Mouse (Mus musculus): ENCODE measurements around the gene Schip1.

Schip1 gene

DNA sequence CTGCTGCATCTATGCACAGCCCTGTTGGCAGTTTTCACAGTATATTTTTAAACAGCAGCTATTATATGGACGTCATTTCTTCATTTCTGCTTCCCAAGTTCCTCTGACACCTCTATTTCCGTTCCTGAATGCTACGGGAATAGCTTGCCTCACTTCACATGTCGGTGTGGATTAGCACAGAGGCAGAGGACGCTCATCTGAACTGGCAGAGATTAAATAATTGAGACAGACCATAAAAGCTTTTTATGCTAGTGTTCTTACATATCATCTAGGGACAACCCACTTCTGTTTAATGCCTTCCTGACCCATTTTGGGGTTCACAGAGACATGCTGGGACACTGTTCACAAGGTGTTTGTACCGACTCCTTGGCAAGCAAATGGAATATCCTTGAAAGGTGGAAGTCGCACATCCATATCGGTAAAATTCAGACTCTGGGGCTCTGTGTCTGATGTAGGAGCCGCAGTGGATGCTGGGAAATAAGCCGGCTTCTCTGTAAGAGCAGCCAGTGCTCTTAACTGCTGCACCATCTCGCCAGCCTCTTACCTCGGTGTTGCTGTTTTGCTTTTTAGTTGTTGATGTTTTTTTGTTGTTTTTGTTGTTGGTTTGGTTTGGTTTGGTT, 610.7 kb downstream of the Schip1 start:
- DNase-seq (ENCODE audit: low read depth): no peak
